Mouse (Mus musculus) WW6 (cell line): ENCODE measurements at regions not wholly inside any gene's neighbourhood (a gene's known extent, or its start where the extent isn't known, plus 50 kb on each side); places are given as distances from the start of the nearest gene placed in this dataset.

Source experiments
- DNase-seq: peaks from one replicate; pipeline ENCODE4 v3.0.0-alpha.2; 2013; ENCODE audit warnings: low read depth, low spot score

- DNase-seq = peak; percentile 13
Measured at GRCm38 (mm10) chr13:15802043-15802795, 209.4 kb upstream of the Inhba start.

- DNase-seq = no peak
Measured at GRCm38 (mm10) chr13:15803965-15804364, 207.7 kb upstream of the Inhba start.

GRCm38 (mm10) chr13:15806925-15807324, 204.7 kb upstream of the Inhba start:
- DNase-seq = no peak

- DNase-seq = peak; percentile 18
Measured at GRCm38 (mm10) chr13:15822261-15822850, 189.3 kb upstream of the Inhba start.

- no peak for DNase-seq
Measured at GRCm38 (mm10) chr13:15845806-15846205, 165.8 kb upstream of the Inhba start.

GRCm38 (mm10) chr13:15848017-15848416, 163.6 kb upstream of the Inhba start:
- no peak for DNase-seq

GRCm38 (mm10) chr13:15849129-15849528, 162.5 kb upstream of the Inhba start:
- DNase-seq = no peak

GRCm38 (mm10) chr13:15850358-15850757, 161.3 kb upstream of the Inhba start:
- DNase-seq = no peak

- no peak for DNase-seq
Measured at GRCm38 (mm10) chr13:15853022-15853566, 158.6 kb upstream of the Inhba start.

GRCm38 (mm10) chr13:15862941-15863340, 148.7 kb upstream of the Inhba start:
- no peak for DNase-seq

- no peak for DNase-seq
Measured at GRCm38 (mm10) chr13:15863344-15863743, 148.3 kb upstream of the Inhba start.

- no peak for DNase-seq
Measured at GRCm38 (mm10) chr13:15867046-15867561, 144.5 kb upstream of the Inhba start.

GRCm38 (mm10) chr13:15877606-15878005, 134.0 kb upstream of the Inhba start:
- no peak for DNase-seq

- DNase-seq = no peak
Measured at GRCm38 (mm10) chr13:15879576-15879975, 132.1 kb upstream of the Inhba start.

GRCm38 (mm10) chr13:15890794-15891193, 120.9 kb upstream of the Inhba start:
- no peak for DNase-seq

GRCm38 (mm10) chr13:15891403-15891802, 120.2 kb upstream of the Inhba start:
- no peak for DNase-seq

- no peak for DNase-seq
Measured at GRCm38 (mm10) chr13:15898201-15898600, 113.5 kb upstream of the Inhba start.

GRCm38 (mm10) chr13:15901710-15902675, 109.7 kb upstream of the Inhba start:
- DNase-seq = no peak

GRCm38 (mm10) chr13:15907806-15908205, 103.8 kb upstream of the Inhba start:
- no peak for DNase-seq

GRCm38 (mm10) chr13:15910578-15910977, 101.1 kb upstream of the Inhba start:
- no peak for DNase-seq

GRCm38 (mm10) chr13:15911263-15911662, 100.4 kb upstream of the Inhba start:
- DNase-seq = no peak

GRCm38 (mm10) chr13:15914270-15914669, 97.4 kb upstream of the Inhba start:
- DNase-seq = no peak
